Mouse (Mus musculus): ENCODE results near the gene Arhgap35. TPM values are rescaled to one million over a fixed set of nuclear protein-coding genes. Genes with fewer than 3 reads are reported as not detected.

The Arhgap35 gene
- 19.1 and 19.6 TPM in 2 replicates for polyA plus RNA-seq (2012; rRNA removed)

GRCm38 (mm10) chr7:16614888-16615715 is at the start of gene Arhgap35:
Gene Arhgap35 (minus strand): TSS chr7:16614993.

GRCm38 (mm10) chr7:16477628-16478027 is 137.2 kb downstream of the Arhgap35 start, which contains the start of gene Npas1:
Gene Npas1 (minus strand): TSS chr7:16477728.

GRCm38 (mm10) chr7:16452587-16453073 is 162.2 kb downstream of the Arhgap35 start, which contains the start of gene Tmem160:
Gene Tmem160 (plus strand): TSS chr7:16452779.

Other genes with a start within 250 kb of the Arhgap35 start
- 25.3 and 26.1 TPM in 2 replicates for gene Sae1, start 227.2 kb downstream of the Arhgap35 start, polyA plus RNA-seq (2012; rRNA removed)
- 37.3 and 41.9 TPM in 2 replicates for gene Zc3h4, start 214.1 kb downstream of the Arhgap35 start, polyA plus RNA-seq (2012; rRNA removed)
- 151 and 215 TPM in 2 replicates for gene Tmem160, start 162.2 kb downstream of the Arhgap35 start, polyA plus RNA-seq (2012; rRNA removed)
- gene Npas1, start 137.3 kb downstream of the Arhgap35 start, polyA plus RNA-seq (2012; rRNA removed): 0.07 TPM in 1 of 2 replicates, not detected in the other
- not detected in 2 replicates for gene Ceacam15, start 60.7 kb upstream of the Arhgap35 start, polyA plus RNA-seq (2012; rRNA removed)
- not detected in 2 replicates for gene Ceacam9, start 106.9 kb upstream of the Arhgap35 start, polyA plus RNA-seq (2012; rRNA removed)
- gene Ap2s1, start 123.4 kb upstream of the Arhgap35 start, polyA plus RNA-seq (2012; rRNA removed): 375 and 448 TPM in 2 replicates
- 192 and 201 TPM in 2 replicates for gene Slc1a5, start 166.3 kb upstream of the Arhgap35 start, polyA plus RNA-seq (2012; rRNA removed)
- gene Strn4, start 200.9 kb upstream of the Arhgap35 start, polyA plus RNA-seq (2012; rRNA removed): 133 and 140 TPM in 2 replicates
- gene Fkrp, start 201.7 kb upstream of the Arhgap35 start, polyA plus RNA-seq (2012; rRNA removed): 27.4 and 39.2 TPM in 2 replicates
- gene Prkd2, start 227.9 kb upstream of the Arhgap35 start, polyA plus RNA-seq (2012; rRNA removed): 44.3 and 45.8 TPM in 2 replicates

All from colon, adult 2 months (tissue).